Mouse (Mus musculus): ENCODE data around the gene Unc45b. TPM values are rescaled to one million over a fixed set of nuclear protein-coding genes. Genes with fewer than 3 reads are reported as not detected.
A peak's percentile ranks its signal among the peaks of the same experiment; 100 is the strongest.
"Not testable (repeated sequence)": the region's sequence is repeated elsewhere in the genome, so short reads cannot be mapped to it uniquely, and the experiment has no call there.

Gene Unc45b
- polyA plus RNA-seq, 1 experiment: 2.5 TPM

DNA sequence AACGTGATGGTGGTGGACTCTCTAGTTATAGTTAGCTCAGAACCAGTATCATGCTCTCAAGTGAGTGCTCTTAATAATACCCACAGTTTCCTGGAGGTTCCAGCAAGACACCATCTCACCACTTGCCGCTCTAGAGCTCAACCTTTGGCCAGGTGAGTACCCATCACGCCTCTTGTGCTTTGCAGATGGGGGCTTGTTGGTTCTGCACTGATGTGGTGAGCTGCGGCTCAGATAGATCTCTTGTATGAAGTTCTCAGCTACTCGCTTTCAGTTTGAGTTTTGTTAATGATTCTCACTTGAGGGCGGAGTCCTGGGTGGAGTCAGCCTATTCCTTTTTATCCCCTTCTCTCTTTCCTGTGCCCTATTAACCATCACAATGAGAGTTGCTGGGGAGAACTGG, 44.3 kb downstream of the Unc45b start:
- TF ChIP-seq CTCF (IDR thresholded peaks at IDR 0.05; ENCODE audit: control insufficient read depth, insufficient read depth, low read length) (no peak), POLR2A (IDR thresholded peaks at IDR 0.05; ENCODE audit: borderline replicate concordance, control insufficient read depth, low read depth, low read length) (no peak)
- WGBS: 69% methylated on average over 6 of the region's 6 CpGs
- no peak overlapping the region for H3K4me3 ChIP-seq (replicated peaks; ENCODE audit: control insufficient read depth, low read depth, low read length)
- H3K4me1 ChIP-seq (ENCODE audit: control insufficient read depth, insufficient read depth, low read length): no peaks in the 10 kb centered on the region
- H3K27ac ChIP-seq (ENCODE audit: control insufficient read depth, insufficient read depth, low read depth, low read length, poor library complexity): no peak overlapping the region

DNA sequence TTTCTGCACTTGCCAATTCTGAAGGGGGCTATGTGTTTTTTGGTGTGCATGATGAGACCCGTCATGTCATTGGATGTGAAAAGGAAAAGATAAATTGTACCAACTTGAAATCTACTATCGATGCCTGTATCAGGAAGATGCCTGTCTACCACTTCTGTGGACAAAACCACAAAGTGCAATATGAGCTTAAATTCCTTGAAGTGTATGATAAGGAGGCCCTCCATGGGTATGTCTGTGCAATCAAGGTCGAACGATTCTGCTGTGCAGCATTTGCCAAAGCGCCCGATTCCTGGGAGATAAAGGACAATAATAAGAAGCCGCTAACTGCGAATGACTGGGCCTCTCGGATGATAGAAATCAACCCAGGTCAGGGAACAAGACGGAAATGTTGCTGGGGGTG, 46.6 kb downstream of the Unc45b start:
- WGBS: 60% methylated on average over 10 of the region's 10 CpGs
- H3K27ac ChIP-seq (ENCODE audit: control insufficient read depth, insufficient read depth, low read depth, low read length, poor library complexity): no peak overlapping the region
- TF ChIP-seq POLR2A (IDR thresholded peaks at IDR 0.05; ENCODE audit: borderline replicate concordance, control insufficient read depth, low read depth, low read length): no peak
- no peak for TF ChIP-seq CTCF (IDR thresholded peaks at IDR 0.05; ENCODE audit: control insufficient read depth, insufficient read depth, low read length)
- H3K4me1 ChIP-seq (ENCODE audit: control insufficient read depth, insufficient read depth, low read length): no peaks in the 10 kb centered on the region
- no peak overlapping the region for H3K4me3 ChIP-seq (replicated peaks; ENCODE audit: control insufficient read depth, low read depth, low read length)

DNA sequence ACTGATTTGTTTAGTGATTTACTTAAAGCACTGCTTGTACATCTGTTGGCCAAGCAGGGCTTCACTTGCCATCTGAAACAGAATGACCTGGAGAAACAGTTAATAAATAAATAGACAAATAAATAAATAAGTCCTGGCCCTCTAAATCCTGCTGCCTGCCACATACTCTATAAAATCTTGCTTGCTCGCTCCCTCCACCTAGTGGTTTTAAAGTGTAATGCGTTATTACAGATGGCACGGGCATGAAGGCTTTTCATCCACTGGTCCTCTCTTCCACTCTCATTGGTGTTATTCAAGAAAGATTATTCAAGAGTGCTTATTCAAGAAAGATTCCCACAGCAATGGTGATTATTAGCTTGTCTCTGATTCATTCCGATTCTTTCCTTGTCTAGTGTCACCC, 49.3 kb downstream of the Unc45b start:
- Histone ChIP-seq H3K4me3 (replicated peaks; ENCODE audit: control insufficient read depth, low read depth, low read length) (no peak overlapping the region), H3K27ac (ENCODE audit: control insufficient read depth, insufficient read depth, low read depth, low read length, poor library complexity) (no peak overlapping the region), H3K4me1 (ENCODE audit: control insufficient read depth, insufficient read depth, low read length) (no peaks in the 10 kb centered on the region)
- WGBS: 15% methylated on average over 4 of the region's 4 CpGs
- TF ChIP-seq CTCF (IDR thresholded peaks at IDR 0.05; ENCODE audit: control insufficient read depth, insufficient read depth, low read length): peak; percentile 29; the same call in 1 of the 2 replicates
- no peak for TF ChIP-seq POLR2A (IDR thresholded peaks at IDR 0.05; ENCODE audit: borderline replicate concordance, control insufficient read depth, low read depth, low read length)

DNA sequence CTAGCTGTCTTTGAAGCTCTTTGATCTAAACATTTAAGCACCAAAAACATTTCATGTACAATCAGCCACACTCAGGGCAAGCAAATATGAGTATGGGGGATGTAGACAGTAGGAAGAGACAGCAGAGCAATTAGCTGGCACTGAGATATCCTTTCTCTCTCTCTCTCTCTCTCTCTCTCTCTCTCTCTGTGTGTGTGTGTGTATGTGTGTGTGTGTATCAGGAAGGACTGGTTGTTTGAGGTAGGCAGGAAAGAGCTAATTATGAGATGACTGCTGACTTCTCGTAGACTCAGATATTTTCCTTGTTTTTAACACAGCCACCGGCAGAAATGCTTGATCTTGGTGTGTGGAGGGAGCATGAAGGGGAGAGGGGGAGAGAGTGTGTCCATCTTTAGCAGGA, 51.4 kb downstream of the Unc45b start:
- Histone ChIP-seq H3K4me3 (replicated peaks; ENCODE audit: control insufficient read depth, low read depth, low read length) (no peak overlapping the region), H3K27ac (ENCODE audit: control insufficient read depth, insufficient read depth, low read depth, low read length, poor library complexity) (no peak overlapping the region), H3K4me1 (ENCODE audit: control insufficient read depth, insufficient read depth, low read length) (no peaks in the 10 kb centered on the region)
- 20% methylated on average over 2 of the region's 2 CpGs for WGBS
- TF ChIP-seq CTCF (IDR thresholded peaks at IDR 0.05; ENCODE audit: control insufficient read depth, insufficient read depth, low read length) (no peak), POLR2A (IDR thresholded peaks at IDR 0.05; ENCODE audit: borderline replicate concordance, control insufficient read depth, low read depth, low read length) (no peak)

DNA sequence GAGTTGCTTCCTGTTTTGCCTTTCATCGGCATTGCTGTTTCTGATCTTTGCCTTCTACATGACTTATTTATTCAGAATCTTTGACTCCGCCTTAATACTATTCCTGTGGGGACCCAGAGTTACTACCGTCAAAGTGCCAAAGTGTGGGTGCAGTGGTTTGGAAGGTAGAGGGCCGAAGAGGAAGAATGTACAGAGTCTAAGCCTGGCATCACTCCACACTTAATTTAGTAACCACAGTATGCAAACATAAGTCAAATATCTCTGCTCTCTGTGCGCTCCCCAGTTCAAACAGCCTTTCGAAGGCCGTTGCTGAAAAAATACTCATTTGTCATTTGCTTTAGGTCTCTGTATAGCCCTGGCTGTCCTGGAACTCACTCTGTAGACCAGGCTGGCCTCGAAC, 51.9 kb downstream of the Unc45b start:
- H3K27ac ChIP-seq (ENCODE audit: control insufficient read depth, insufficient read depth, low read depth, low read length, poor library complexity): no peak overlapping the region
- H3K4me3 ChIP-seq (replicated peaks; ENCODE audit: control insufficient read depth, low read depth, low read length): no peak overlapping the region
- WGBS: 40% methylated on average over 8 of the region's 8 CpGs
- no peaks in the 10 kb centered on the region for H3K4me1 ChIP-seq (ENCODE audit: control insufficient read depth, insufficient read depth, low read length)
- TF ChIP-seq POLR2A (IDR thresholded peaks at IDR 0.05; ENCODE audit: borderline replicate concordance, control insufficient read depth, low read depth, low read length): no peak
- TF ChIP-seq CTCF (IDR thresholded peaks at IDR 0.05; ENCODE audit: control insufficient read depth, insufficient read depth, low read length): no peak

DNA sequence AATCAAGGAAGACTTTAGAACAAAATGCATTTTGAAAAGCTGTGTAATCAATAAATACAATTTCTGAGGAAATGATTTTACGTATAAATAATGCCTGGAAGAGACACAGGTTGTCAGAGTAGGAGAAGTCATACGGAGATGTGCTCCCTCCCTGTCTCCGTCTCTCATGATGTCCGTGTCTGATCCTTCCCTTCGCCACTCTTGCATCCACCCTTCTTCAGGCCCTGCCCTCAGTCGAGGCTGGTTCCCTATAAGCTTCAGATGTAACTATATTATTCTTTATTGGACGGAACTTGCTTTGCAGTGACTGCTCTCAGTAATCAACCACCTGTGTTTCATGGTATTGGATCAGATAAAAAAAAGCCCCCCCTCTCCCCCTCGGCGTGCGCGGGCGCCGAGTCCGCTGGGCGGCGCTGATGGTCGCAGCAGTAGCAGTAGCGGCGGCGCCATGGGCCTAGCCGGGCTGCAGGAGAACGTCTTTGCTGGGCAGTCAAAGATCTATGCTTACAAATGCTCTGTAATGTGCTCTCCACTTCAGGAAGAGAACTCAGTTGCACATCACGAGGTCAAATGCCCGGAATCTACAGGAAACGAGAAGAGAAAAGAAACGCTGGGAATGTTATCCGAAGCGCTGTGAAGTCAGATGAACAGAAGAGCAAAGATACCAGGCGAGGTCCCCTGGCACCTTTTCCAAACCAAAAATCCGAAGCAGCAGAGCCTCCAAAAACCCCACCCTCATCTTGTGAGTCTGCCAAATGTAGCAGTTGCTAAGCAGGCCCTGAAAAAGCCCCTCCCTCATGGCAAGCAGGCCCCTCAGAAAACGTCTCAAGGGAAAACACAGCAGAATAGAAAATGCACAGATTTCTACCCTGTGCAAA, 60.6 kb downstream of the Unc45b start:
- TF ChIP-seq POLR2A (IDR thresholded peaks at IDR 0.05; ENCODE audit: borderline replicate concordance, control insufficient read depth, low read depth, low read length): no peak
- TF ChIP-seq CTCF (IDR thresholded peaks at IDR 0.05; ENCODE audit: control insufficient read depth, insufficient read depth, low read length): peak; percentile 31; the same call in 1 of the 2 replicates
- no peak overlapping the region for H3K27ac ChIP-seq (ENCODE audit: control insufficient read depth, insufficient read depth, low read depth, low read length, poor library complexity)
- H3K4me3 ChIP-seq (replicated peaks; ENCODE audit: control insufficient read depth, low read depth, low read length): no peak overlapping the region
- 27% methylated on average over 31 of the region's 31 CpGs for WGBS
- H3K4me1 ChIP-seq (ENCODE audit: control insufficient read depth, insufficient read depth, low read length): no peaks in the 10 kb centered on the region

DNA sequence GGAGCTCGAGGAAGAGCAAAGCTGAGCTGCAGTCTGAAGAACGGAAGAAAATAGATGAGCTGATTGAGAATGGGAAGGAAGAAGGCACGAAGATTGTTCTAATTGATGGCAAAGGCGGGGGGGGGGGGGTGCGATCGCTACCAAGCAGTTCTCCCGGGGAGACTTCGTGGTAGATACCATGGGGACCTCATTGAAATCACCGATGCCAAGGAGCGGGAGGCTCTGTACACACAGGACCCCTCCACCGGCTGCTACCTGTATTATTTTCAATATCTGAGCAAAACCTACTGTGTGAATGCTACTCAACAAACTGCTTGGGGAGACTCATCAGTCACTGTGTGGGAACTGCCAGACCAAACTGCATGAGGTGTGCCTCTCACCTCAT, 61.2 kb downstream of the Unc45b start:
- no peaks in the 10 kb centered on the region for H3K4me1 ChIP-seq (ENCODE audit: control insufficient read depth, insufficient read depth, low read length)
- no peak for TF ChIP-seq CTCF (IDR thresholded peaks at IDR 0.05; ENCODE audit: control insufficient read depth, insufficient read depth, low read length)
- TF ChIP-seq POLR2A (IDR thresholded peaks at IDR 0.05; ENCODE audit: borderline replicate concordance, control insufficient read depth, low read depth, low read length): no peak
- WGBS: 85% methylated on average over 11 of the region's 11 CpGs
- H3K27ac ChIP-seq (ENCODE audit: control insufficient read depth, insufficient read depth, low read depth, low read length, poor library complexity): no peak overlapping the region
- H3K4me3 ChIP-seq (replicated peaks; ENCODE audit: control insufficient read depth, low read depth, low read length): no peak overlapping the region

DNA sequence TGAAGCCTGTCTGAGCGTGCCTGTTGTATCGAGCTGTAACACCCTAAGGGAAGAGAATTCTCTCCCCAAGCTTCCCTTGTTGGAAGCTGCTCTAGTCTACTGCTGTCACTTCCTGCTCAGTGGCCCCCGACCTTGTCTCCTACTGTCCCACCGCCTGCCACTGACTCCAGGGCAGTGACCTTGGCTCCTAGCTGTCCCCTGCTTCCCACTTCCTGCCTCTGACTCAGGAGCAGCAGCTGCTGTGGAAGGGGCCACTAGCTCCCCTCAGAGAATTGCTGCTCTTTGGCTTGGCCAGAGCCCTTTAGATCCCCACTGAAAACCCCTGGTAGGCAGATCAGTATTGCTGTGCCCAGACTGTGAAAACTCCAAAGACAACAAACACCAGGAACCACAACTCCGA, 63.6 kb downstream of the Unc45b start:
- Histone ChIP-seq H3K4me3 (replicated peaks; ENCODE audit: control insufficient read depth, low read depth, low read length) (no peak overlapping the region), H3K27ac (ENCODE audit: control insufficient read depth, insufficient read depth, low read depth, low read length, poor library complexity) (no peak overlapping the region), H3K4me1 (ENCODE audit: control insufficient read depth, insufficient read depth, low read length) (no peaks in the 10 kb centered on the region)
- WGBS: 32% methylated on average over 5 of the region's 5 CpGs
- no peak for TF ChIP-seq POLR2A (IDR thresholded peaks at IDR 0.05; ENCODE audit: borderline replicate concordance, control insufficient read depth, low read depth, low read length)
- no peak for TF ChIP-seq CTCF (IDR thresholded peaks at IDR 0.05; ENCODE audit: control insufficient read depth, insufficient read depth, low read length)

DNA sequence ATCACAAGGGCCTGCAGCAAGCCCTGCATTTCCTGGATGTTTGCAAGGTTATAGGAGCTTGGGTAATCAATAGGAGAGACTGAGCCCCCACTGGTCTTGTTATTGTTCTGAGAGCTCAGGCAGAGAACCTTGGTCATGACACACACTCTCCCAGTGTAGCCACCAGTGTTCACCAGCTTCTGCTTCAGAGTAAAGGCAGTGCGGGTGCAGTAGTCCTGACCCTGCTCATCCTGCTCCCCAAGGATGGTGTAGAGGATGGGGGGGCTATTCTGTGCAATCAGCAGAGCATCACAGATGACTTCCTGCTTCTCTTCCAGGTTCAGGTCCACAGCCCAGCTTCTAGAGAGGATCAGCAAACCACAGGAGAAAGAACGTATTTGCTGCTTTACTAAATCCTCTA, 72.1 kb downstream of the Unc45b start:
- WGBS: 74% methylated on average over 2 of the region's 2 CpGs

More for the DNA sequence above, 72.1 kb downstream of the Unc45b start:
- not testable (repeated sequence) for H3K4me3 ChIP-seq (replicated peaks; ENCODE audit: control insufficient read depth, low read depth, low read length); H3K27ac ChIP-seq (ENCODE audit: control insufficient read depth, insufficient read depth, low read depth, low read length, poor library complexity); H3K4me1 ChIP-seq (ENCODE audit: control insufficient read depth, insufficient read depth, low read length)

Measured in bone marrow, adult 2 months (tissue).